27 mouse cellular contexts compared by ENCODE assay signal in the genomic region with DNA sequence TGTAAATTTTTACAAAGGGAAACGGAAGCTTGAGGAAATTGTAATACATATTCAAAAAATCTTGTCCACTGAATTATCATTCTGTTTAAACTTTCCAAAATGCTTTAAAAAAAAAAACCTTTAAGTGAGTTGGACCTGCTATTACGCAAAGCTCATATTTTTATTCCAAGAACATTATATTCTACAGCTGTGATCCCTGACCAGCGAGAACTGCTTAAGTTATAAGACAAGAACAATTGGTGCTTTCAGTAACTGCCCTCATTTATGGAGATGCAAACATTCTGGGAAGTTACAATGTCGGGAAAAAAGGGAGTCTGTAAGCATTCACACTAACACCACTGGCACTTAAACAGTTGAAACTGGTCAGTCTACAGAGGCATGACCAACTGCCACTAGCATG. TPM values are rescaled to one million over a fixed set of nuclear protein-coding genes. Genes with fewer than 3 reads are reported as not detected.
"Had no signal": no experiment of that assay in that cellular context is flagged by ENCODE, and none has a peak within 500 bp of the region (broad histone marks: within the 10 kb centered on the region; RNA-seq: fewer than 3 reads in every experiment).

No protein-coding gene starts in this region.

- H3K36me3 ChIP-seq: heart, embryonic 10.5 days; heart, embryonic 12.5 days; heart, embryonic 13.5 days; heart, embryonic 15.5 days; hindbrain, embryonic 10.5 days; hindbrain, embryonic 12.5 days; hindbrain, embryonic 13.5 days; hindbrain, embryonic 15.5 days; intestine, embryonic 15.5 days; kidney, embryonic 15.5 days had no signal

- H3K9me3 ChIP-seq: heart, embryonic 10.5 days; heart, embryonic 12.5 days; heart, embryonic 13.5 days; heart, embryonic 15.5 days; hindbrain, embryonic 10.5 days; hindbrain, embryonic 12.5 days; hindbrain, embryonic 13.5 days; hindbrain, embryonic 15.5 days; intestine, embryonic 15.5 days; kidney, embryonic 15.5 days had no signal

- ATAC-seq: hindbrain, embryonic 16.5 days; hindbrain, postnatal 0 days; inflammation-experienced regulatory T-cells, adult 6 months; intestine, embryonic 15.5 days had no signal

- H3K9ac ChIP-seq: heart, embryonic 12.5 days; heart, embryonic 13.5 days; heart, embryonic 15.5 days; hindbrain, embryonic 12.5 days; hindbrain, embryonic 13.5 days; hindbrain, embryonic 14.5 days; hindbrain, embryonic 15.5 days; intestine, embryonic 15.5 days; kidney, embryonic 15.5 days had no signal

- H3K4me3 ChIP-seq: heart, embryonic 10.5 days; heart, embryonic 12.5 days; heart, embryonic 13.5 days; heart, embryonic 15.5 days; hindbrain, embryonic 10.5 days; hindbrain, embryonic 12.5 days; hindbrain, embryonic 13.5 days; hindbrain, embryonic 15.5 days; intestine, embryonic 15.5 days; kidney, embryonic 15.5 days; layer of hippocampus, adult 2 months had no signal

- DNase-seq: heart, postnatal 14 days; heart, postnatal 36 days; heart, postnatal 4 days; kidney, adult 18-20 months; kidney, postnatal 10 days; kidney, postnatal 4 days; layer of hippocampus, adult 9-11 months; layer of hippocampus, postnatal 36 days had no signal

- H3K27ac ChIP-seq: heart, embryonic 10.5 days; heart, embryonic 13.5 days; heart, embryonic 15.5 days; hindbrain, embryonic 10.5 days; hindbrain, embryonic 12.5 days; hindbrain, embryonic 13.5 days; hindbrain, embryonic 14.5 days; hindbrain, embryonic 15.5 days; hindbrain, postnatal 0 days; intestine, embryonic 15.5 days; kidney, embryonic 15.5 days; kidney, postnatal 0 days; layer of hippocampus, adult 2 months had no signal

- H3K27me3 ChIP-seq: heart, embryonic 12.5 days; heart, embryonic 13.5 days; heart, embryonic 15.5 days; hindbrain, embryonic 12.5 days; hindbrain, embryonic 13.5 days; intestine, embryonic 15.5 days; kidney, embryonic 15.5 days had no signal

- H3K4me1 ChIP-seq: intestine, embryonic 15.5 days had no signal

- H3K4me2 ChIP-seq: heart, embryonic 11.5 days; heart, embryonic 12.5 days; heart, embryonic 13.5 days; heart, embryonic 15.5 days; hindbrain, embryonic 12.5 days; hindbrain, embryonic 13.5 days; hindbrain, embryonic 14.5 days; hindbrain, embryonic 15.5 days; intestine, embryonic 15.5 days; kidney, embryonic 15.5 days had no signal

RNA-seq across cellular contexts. Expression of a gene that starts 31.9 kb away (rescaled TPM):
- polyA plus RNA-seq: kidney, adult 2 months; large intestine, adult 2 months had no signal
